Comparison of ENCODE assay signal across 8 mouse cellular contexts in the genomic region with DNA sequence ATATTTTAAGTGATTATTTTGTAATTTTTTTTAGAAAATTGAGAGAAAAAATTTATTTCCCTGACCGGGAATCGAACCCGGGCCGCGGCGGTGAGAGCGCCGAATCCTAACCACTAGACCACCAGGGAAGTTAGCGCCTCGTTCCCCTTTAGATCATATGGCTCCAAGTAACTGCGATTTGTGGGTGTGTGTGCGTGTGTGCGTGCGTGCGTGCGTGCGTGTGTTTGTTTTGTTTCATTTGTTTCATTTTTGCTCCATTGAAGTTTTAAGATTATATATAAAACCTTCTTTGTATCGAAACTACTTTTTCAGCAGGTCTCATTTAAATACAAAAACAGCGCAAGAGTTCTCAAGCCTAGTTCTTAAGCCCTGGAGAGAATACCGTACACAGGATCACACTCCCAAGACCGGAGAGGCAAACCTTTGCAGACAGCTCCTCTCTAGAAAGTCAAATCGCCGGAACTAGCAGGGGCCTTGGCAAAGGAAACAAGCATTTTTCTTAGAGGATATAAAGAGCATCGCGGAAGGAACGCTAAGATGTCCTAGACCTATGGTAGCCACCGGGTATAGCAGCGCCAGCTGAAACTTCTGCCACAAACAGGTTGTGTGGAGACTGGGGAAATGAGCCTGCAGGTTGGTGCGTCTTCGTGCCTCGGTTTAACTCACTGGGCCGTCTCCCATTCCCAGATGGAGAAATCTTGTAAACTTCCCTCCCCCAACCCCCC. TPM values are rescaled to one million over a fixed set of nuclear protein-coding genes. Genes with fewer than 3 reads are reported as not detected.
DNase-seq lines count a peak whose midpoint lies in the region; ATAC-seq lines count a peak whose summit lies in the region.

No protein-coding gene starts in this region.

- H3K4me3 ChIP-seq in intestine, embryonic 14.5 days (ENCODE audit: low read depth, low read length), result peak overlapping the region; percentile 89

- no peaks in the 10 kb centered on the region for H3K36me3 ChIP-seq in intestine, embryonic 14.5 days (ENCODE audit: control insufficient read depth, insufficient read depth, low read length)

- H3K4me2 ChIP-seq in intestine, embryonic 14.5 days (ENCODE audit: low read length), result peak overlapping the region; percentile 99

- DNase-seq in adrenal gland, adult (ENCODE audit: inconsistent age in 2 of 2, low spot score in 1 of 2), result peak; percentile 88 to 98
- DNase-seq in embryo, embryonic 10 days (ENCODE audit: low spot score), result peak; percentile 95
- DNase-seq in gastrocnemius, postnatal 10 days, result peak; percentile 87
- peak; percentile 100 for DNase-seq in intestine, embryonic 14.5 days (ENCODE audit: low spot score)
- peak; percentile 86 to 90 for DNase-seq in left cerebral cortex, postnatal 14 days (ENCODE audit: low spot score in 2 of 2)
- peak; percentile 82 for DNase-seq in right cerebral cortex, postnatal 14 days
- peak; percentile 88 for DNase-seq in urinary bladder, postnatal 25 days (ENCODE audit: low spot score)

- peak; percentile 67; the same call in 1 of the 2 replicates for ATAC-seq in intestine, embryonic 14.5 days (replicated peaks; ENCODE audit: low FRiP score, low TSS enrichment, low read depth)
- 0 out of 2 replicates have a peak, but pooled peaks have one; percentile 8 for ATAC-seq in megakaryocyte-erythroid progenitor cell, adult 5-6 weeks (replicated peaks; ENCODE audit: low FRiP score, low TSS enrichment, poor library complexity, severe bottlenecking)

- H3K4me1 ChIP-seq in intestine, embryonic 14.5 days (replicated peaks; ENCODE audit: control insufficient read depth, insufficient read depth, low read length), result peaks cover 4% of the 10 kb centered on the region

- under 1% methylated on average over 32 of the region's 32 CpGs for WGBS in intestine, embryonic 14.5 days

- no peaks in the 10 kb centered on the region for H3K9me3 ChIP-seq in intestine, embryonic 14.5 days (ENCODE audit: control insufficient read depth, low read length)

- peak overlapping the region; percentile 85 for H3K9ac ChIP-seq in intestine, embryonic 14.5 days (ENCODE audit: low read length)

- intact Hi-C loops in left cerebral cortex, postnatal 14 days (cut with DNase I), result loop anchor here (5.0 kb wide), 1 partner anchor 224 kb away; no protein-coding TSS in a partner anchor

- no peaks in the 10 kb centered on the region for H3K27me3 ChIP-seq in intestine, embryonic 14.5 days (replicated peaks; ENCODE audit: control insufficient read depth, insufficient read depth, low read length)

- H3K27ac ChIP-seq in intestine, embryonic 14.5 days (ENCODE audit: low read depth), result peak overlapping the region; percentile 70

RNA-seq across cellular contexts. Expression of gene Hfe2, which starts 23.4 kb away (rescaled TPM):
- total RNA-seq in gastrocnemius, postnatal 10 days (2021), result 100 to 1,000 TPM; 383 to 415 TPM
- 0.11 and 0.28 TPM in 2 replicates for polyA plus RNA-seq in intestine, embryonic 14.5 days (2014; fragmentation: Nextera tagmentation; extraction: Ambion mirVana)
- total RNA-seq in left cerebral cortex, postnatal 14 days (2021), result under 1 TPM; 0.18 to 0.42 TPM
- not detected in 2 replicates for total RNA-seq in megakaryocyte-erythroid progenitor cell, adult 5-6 weeks (2014; fragmentation: Nextera tagmentation)
- not detected in 2 replicates for total RNA-seq in megakaryocyte-erythroid progenitor cell, adult 5-6 weeks (2017)

RNA-seq across cellular contexts. Expression of gene BC107364, which starts 49.4 kb away (rescaled TPM):
- not detected for total RNA-seq in gastrocnemius, postnatal 10 days (2021)
- not detected in 2 replicates for polyA plus RNA-seq in intestine, embryonic 14.5 days (2014; fragmentation: Nextera tagmentation; extraction: Ambion mirVana)
- total RNA-seq in left cerebral cortex, postnatal 14 days (2021), result not detected
- not detected in 2 replicates for total RNA-seq in megakaryocyte-erythroid progenitor cell, adult 5-6 weeks (2014; fragmentation: Nextera tagmentation)
- not detected in 2 replicates for total RNA-seq in megakaryocyte-erythroid progenitor cell, adult 5-6 weeks (2017)

RNA-seq across cellular contexts. Expression of gene Txnip, which starts 56.2 kb away (rescaled TPM):
- total RNA-seq in gastrocnemius, postnatal 10 days (2021), result 100 to 1,000 TPM; 484 to 520 TPM
- 149 and 154 TPM in 2 replicates for polyA plus RNA-seq in intestine, embryonic 14.5 days (2014; fragmentation: Nextera tagmentation; extraction: Ambion mirVana)
- total RNA-seq in left cerebral cortex, postnatal 14 days (2021), result 10 to 100 TPM; 26.9 to 36.8 TPM
- 257 and 274 TPM in 2 replicates for total RNA-seq in megakaryocyte-erythroid progenitor cell, adult 5-6 weeks (2014; fragmentation: Nextera tagmentation)
- total RNA-seq in megakaryocyte-erythroid progenitor cell, adult 5-6 weeks (2017), result 121 and 224 TPM in 2 replicates

Comparison
In these comparisons a context has a peak if more than half of its experiments do, and no peak if none do; other contexts are left out.
1. Peak in every context shown above with its lines: DNase-seq, ATAC-seq, H3K4me3 ChIP-seq and H3K27ac ChIP-seq.
2. RNA of gene Hfe2, which starts 23.4 kb away (total RNA-seq): 383 to 415 TPM in gastrocnemius, postnatal 10 days; 0.18 to 0.42 TPM in left cerebral cortex, postnatal 14 days and not detected in megakaryocyte-erythroid progenitor cell, adult 5-6 weeks; every median in the first group is over 100 times any median in the second.